Mouse (Mus musculus): ENCODE results near the gene Gbp6.
"Not testable (repeated sequence)": the region's sequence is repeated elsewhere in the genome, so short reads cannot be mapped to it uniquely, and the experiment has no call there.

The Gbp6 gene

DNA sequence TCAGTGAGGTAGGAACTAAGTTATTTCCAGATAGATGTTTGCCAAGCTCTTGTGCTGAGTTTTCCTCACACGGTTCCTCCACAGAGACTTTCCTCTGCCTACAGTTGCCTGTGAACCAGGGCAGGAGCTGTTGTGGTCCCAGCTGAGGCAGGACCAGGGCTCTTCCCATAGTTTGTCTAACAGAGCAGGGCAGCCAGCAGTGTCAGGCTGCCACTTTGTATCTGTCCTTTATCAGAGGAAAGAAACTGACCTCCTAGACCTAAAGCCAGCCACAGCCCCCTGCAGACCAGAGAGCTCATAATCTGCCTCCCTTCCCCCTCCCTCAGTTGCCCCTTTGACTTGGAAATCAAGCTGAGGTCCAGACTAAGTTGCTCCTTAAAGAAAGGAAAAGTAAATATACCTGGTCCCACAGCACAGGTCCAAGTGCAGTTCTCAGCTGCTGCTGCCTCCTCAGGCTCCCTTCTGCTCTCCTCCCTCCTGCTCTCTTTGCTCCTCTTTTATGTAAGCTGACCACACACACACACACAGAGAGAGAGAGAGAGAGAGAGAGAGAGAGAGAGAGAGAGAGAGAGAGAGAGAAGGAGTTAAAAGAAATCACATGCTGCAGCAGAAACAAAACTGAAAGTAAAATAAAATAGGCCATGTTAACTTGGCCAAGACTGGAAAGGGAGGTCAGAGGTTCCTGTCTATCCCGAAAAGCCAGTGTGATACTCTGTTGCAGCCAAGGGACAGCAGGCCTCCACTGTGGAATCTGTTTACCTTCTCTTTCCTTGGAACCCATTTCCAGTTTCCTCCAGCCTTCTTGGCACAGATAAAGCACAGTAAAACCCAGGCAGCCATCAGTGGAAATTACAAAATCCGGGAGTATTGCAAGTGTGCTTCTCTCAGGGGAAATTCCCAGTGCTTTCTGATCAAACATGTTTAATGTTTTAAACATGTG lies at the start of gene Gbp6, which contains the start of gene Gm43302:
Gene Gbp6, minus strand, starts transcription at position 473 of the 940 bp plus-strand sequence.
Gene Gm43302, minus strand, starts transcription at position 470 of the 940 bp plus-strand sequence.
- in situ Hi-C loops (cut with MboI; ENCODE audit: low sequenced_read_pairs) = not testable (repeated sequence)

DNA sequence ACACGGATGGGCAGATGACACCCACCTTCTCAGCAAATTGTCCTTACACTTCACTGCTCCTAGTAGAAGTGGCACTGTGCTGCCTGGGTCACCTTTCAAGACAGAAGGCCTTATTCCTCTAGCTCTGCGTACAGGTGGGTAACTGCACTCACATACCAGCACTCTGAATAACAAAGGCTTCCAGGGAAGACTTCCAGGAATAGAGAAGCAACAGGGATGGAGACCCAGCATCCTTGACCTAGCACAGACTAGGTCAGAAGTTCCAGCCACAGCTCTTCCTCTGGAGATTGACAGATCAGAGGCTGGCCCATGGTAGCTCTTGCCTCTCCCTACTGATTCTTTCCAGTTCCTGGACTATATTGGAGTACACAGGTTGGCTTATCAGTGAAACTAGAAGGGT lies 47.8 kb upstream of the Gbp6 start:
- in situ Hi-C loops (cut with MboI; ENCODE audit: low sequenced_read_pairs) = no loop called here

GRCm38 (mm10) chr5:105322543-105322942 lies 29.0 kb upstream of the Gbp6 start:
- in situ Hi-C loops (cut with MboI; ENCODE audit: low sequenced_read_pairs) = loop anchor here (25.0 kb wide), 1 partner anchor 985 kb away; the partner anchor contains the start of gene Mepe

DNA sequence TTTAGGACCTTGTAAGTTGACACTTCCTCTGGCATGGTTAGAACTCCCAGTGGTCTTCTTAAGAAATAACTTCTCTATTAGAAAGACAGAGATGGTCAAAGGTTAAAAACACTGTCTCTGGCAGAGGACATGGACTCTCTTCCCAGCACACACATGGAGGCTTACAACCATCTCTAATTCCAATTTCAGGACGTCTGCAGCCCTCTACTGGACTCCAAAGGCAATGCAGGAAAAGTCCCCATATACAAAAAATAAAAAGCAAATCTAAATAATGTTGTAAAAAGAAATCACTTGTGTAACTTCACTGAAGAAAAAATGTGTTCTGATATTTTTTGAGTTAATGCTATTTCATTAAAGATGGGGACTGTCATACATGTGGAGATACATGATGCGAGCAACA lies 17.4 kb upstream of the Gbp6 start:
- in situ Hi-C loops (cut with MboI; ENCODE audit: low sequenced_read_pairs) = loop anchor here (25.0 kb wide), 1 partner anchor 974 kb away; the partner anchor contains the start of gene Mepe

DNA sequence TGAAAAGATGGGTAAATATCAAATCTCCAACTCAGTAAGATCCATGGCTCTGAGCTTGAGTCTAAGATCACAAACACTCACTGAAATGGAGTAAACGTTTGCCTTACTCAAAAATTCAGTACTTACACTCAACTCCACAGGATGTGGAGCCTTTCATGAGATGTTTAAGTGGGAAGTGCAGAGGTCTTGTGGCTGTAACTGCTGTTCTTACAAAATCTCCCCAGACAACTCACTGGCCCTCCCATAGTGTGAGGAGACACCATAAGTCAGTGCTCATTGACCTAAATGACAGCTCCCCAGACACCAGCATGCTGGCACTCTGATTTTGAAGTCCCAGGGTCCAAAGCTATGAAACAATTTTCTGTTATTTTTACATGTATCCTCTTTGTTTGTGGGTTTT lies 15.7 kb upstream of the Gbp6 start:
- in situ Hi-C loops (cut with MboI; ENCODE audit: low sequenced_read_pairs) = loop anchor here (25.0 kb wide), 1 partner anchor 972 kb away; the partner anchor contains the start of gene Mepe

GRCm38 (mm10) chr5:105306946-105307345 lies 13.4 kb upstream of the Gbp6 start:
- in situ Hi-C loops (cut with MboI; ENCODE audit: low sequenced_read_pairs) = loop anchor here (25.0 kb wide), 1 partner anchor 970 kb away; the partner anchor contains the start of gene Mepe

- in situ Hi-C loops (cut with MboI; ENCODE audit: low sequenced_read_pairs) = loop anchor here (25.0 kb wide), 1 partner anchor 969 kb away; the partner anchor contains the start of gene Mepe
Observed at GRCm38 (mm10) chr5:105306159-105306581, 12.7 kb upstream of the Gbp6 start.

GRCm38 (mm10) chr5:105305671-105306070 lies 12.2 kb upstream of the Gbp6 start:
- in situ Hi-C loops (cut with MboI; ENCODE audit: low sequenced_read_pairs) = loop anchor here (25.0 kb wide), 1 partner anchor 968 kb away; the partner anchor contains the start of gene Mepe

DNA sequence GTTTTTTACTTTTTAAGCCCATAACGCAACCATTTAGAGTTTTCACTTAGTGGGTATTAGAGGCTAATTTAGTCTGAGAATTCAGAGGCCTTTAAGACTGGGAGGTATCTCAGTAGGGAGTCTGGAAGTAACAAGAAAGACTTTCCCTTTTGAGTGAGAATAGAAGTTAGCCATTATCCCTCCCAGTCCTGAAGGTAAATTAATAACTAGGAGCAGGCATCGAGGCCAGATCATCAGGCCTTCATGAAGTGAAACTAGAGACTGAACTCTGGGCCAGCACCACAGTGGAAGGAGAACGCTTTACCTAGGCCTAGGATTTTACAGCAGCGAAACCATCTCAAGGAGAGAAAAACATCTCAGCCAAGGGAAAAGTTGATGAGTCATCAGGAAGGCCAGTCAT lies 8.5 kb upstream of the Gbp6 start:
- in situ Hi-C loops (cut with MboI; ENCODE audit: low sequenced_read_pairs) = loop anchor here (25.0 kb wide), 1 partner anchor 965 kb away; the partner anchor contains the start of gene Mepe

DNA sequence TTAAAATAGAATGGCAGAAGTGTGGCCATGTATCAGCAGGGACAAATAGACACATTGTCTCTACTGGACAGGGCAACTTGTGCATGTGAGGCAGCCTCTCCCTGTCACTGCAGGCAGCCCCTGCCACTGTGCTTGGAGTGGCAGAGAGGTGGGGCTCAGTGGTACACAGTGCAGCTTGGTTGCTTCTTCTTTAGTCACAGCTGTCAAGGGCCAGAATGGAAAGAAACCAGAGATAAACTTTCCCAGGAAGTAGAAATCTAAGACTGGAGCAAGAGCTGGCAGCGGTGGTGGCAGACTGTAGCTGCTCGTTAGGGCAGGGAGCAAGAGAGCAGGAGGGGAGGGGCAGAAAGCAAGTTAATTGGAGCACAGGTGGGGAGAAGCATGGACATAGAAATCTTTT lies 8.0 kb upstream of the Gbp6 start:
- in situ Hi-C loops (cut with MboI; ENCODE audit: low sequenced_read_pairs) = loop anchor here (25.0 kb wide), 1 partner anchor 964 kb away; the partner anchor contains the start of gene Mepe

GRCm38 (mm10) chr5:105295746-105296145 lies 2.2 kb upstream of the Gbp6 start:
- in situ Hi-C loops (cut with MboI; ENCODE audit: low sequenced_read_pairs) = no loop called here

GRCm38 (mm10) chr5:105292492-105292891 lies 1.0 kb downstream of the Gbp6 start:
- in situ Hi-C loops (cut with MboI; ENCODE audit: low sequenced_read_pairs) = no loop called here

DNA sequence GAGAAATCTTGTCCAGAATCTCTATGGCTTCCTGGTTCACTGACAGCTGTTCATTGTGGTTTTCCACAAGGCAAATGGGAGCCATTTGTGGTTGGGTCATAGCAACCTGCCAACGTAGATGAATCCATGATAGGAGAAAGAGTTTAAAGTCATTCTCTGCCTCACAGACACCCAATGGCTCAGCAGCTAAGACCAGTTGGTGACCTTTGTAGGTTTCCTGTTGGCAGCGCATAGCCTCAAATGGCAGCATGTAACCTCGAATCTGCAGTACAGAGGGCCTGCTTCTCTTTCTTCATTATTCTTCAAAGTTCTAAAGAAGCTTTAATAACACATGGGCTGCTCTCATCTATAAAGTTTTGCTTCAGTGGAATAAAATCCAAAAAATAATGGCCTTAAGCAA lies 2.6 kb downstream of the Gbp6 start:
- in situ Hi-C loops (cut with MboI; ENCODE audit: low sequenced_read_pairs) = not testable (repeated sequence)

DNA sequence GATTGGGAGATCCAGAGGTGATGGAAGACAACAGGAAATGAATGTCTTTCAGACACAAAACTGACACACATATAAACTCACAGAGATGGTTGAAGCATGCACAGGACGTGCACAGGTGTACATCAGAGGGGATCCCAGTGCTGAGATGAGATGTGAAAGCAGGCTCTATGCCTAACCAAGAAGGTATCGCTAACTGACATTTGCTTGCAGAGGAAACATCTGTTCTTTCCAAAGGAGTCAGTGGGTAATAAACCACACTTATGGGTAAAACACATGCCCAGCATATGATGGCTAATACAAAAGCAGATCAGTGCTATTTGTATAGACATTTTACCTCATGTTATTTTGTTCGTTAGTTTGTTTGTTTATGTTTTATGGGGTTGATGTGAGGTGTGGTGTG lies 32.8 kb downstream of the Gbp6 start:
- in situ Hi-C loops (cut with MboI; ENCODE audit: low sequenced_read_pairs) = not testable (repeated sequence)

- in situ Hi-C loops (cut with MboI; ENCODE audit: low sequenced_read_pairs) = no loop called here
Observed at GRCm38 (mm10) chr5:105252491-105252890, 41.0 kb downstream of the Gbp6 start.

DNA sequence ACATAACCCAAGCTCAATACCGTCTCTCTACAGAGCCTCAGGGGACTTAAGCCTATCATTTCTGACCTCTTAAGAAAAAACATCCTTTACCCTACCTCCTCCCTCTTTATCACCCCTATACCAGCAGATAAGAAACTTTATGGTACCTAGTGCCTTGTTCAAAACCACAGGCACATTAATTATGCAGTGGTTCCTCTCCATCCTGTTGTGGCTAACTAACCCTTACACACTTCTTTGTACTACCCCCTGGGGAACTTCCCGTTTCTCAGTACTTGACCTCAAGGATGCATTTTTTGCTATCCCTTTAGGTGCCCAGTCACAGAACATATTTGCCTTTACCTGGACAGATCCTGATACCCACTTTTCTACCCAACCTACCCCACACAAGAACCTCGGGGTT lies 48.8 kb downstream of the Gbp6 start:
- in situ Hi-C loops (cut with MboI; ENCODE audit: low sequenced_read_pairs) = not testable (repeated sequence)

DNA sequence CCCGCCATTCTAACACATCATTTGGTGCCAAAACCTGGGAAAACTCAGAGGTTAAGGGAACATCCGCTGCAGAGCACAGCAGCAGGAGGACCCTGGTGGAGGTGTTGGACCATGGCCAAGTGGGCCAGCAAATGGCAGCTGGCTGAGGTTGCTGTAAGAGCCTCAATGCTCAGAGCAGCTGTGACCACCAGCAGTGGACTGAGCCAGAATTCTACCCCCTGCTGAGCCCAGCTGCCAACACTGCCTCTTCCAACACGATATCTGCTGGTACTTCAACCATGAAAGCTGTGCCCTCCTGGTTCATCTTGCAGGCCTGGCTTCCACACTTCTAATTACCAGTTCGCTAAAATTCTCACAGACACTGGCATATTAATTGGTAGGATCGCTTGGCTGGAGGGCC lies 52.5 kb downstream of the Gbp6 start:
- in situ Hi-C loops (cut with MboI; ENCODE audit: low sequenced_read_pairs) = not testable (repeated sequence)

DNA sequence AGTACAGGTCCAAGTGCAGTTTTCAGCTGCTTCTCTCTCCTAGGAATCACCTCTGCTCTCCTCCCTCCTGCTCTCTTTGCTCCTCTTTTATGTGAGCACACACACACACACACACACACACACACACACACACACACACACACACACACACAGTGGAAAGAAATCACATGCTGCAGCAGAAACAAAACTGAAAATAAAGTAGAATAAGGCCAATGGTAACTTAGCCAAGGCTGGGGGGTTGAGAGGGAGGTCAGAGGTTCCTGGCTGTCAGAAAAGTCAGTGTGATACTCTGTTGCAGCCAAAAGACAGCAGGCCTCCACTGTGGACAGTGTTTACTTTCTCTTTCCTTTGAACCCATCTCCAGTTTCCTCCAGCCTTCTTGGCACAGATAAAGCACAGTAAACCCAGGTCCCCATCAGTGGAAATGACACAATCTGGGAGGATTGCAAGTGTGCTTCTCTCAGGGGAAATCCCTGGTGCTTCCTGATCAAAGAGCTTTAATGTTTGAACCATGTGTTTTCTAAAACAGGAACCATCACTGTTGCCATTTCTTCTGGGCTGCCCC lies 53.9 kb downstream of the Gbp6 start, which contains the start of gene Gbp10:
Gene Gbp10, minus strand, starts transcription at position 51 of the 565 bp plus-strand sequence.
- in situ Hi-C loops (cut with MboI; ENCODE audit: low sequenced_read_pairs) = not testable (repeated sequence)

- in situ Hi-C loops (cut with MboI; ENCODE audit: low sequenced_read_pairs) = not testable (repeated sequence)
Observed at GRCm38 (mm10) chr5:105238402-105238801, 55.1 kb downstream of the Gbp6 start.

GRCm38 (mm10) chr5:105236040-105236439 lies 57.5 kb downstream of the Gbp6 start:
- in situ Hi-C loops (cut with MboI; ENCODE audit: low sequenced_read_pairs) = not testable (repeated sequence)
